ENCODE assay signal across 8 mouse cellular contexts in the genomic region with DNA sequence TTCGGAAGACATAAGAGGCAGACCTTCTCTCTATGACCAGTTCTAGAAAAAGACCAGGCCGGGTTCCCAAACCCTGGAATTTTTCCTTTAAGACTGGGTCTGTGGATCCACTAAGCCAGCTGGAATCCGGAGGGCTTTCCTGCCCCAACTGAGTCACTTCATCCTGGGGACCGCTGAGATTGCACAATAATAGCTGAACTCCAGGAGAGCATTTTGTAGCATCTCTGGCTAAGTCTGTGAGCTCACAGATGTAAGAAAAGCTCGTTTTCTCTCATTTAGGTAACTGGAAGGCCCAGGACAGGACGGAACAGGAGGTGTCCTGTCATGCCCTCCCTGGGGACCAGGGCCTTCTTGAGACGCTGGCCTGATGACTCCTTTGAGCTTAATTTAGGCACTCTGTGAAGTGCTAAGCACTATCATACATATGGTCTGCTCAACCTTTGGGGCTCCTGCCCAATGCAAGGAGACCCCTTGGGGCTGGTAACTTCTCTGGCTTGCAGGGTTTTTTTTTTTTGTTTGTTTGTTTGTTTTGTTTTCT. TPM values are rescaled to one million over a fixed set of nuclear protein-coding genes. Genes with fewer than 3 reads are reported as not detected.
DNase-seq lines count a peak whose midpoint lies in the region; ATAC-seq and TF ChIP-seq lines count a peak whose summit lies in the region.

No protein-coding gene starts in this region.

- no peaks in the 10 kb centered on the region for H3K27me3 ChIP-seq in cerebellum, adult 2 months (ENCODE audit: control insufficient read depth, insufficient read depth, low read length)
- no peaks in the 10 kb centered on the region for H3K27me3 ChIP-seq in intestine, embryonic 16.5 days (replicated peaks; ENCODE audit: control insufficient read depth, insufficient read depth, low read length)
- no peaks in the 10 kb centered on the region for H3K27me3 ChIP-seq in stomach, embryonic 14.5 days (ENCODE audit: control insufficient read depth, insufficient read depth, low read length)

- H3K4me3 ChIP-seq in cerebellum, adult 2 months (replicated peaks; ENCODE audit: insufficient read depth, low read depth, low read length) = no peak overlapping the region
- H3K4me3 ChIP-seq in intestine, embryonic 16.5 days (ENCODE audit: low read length) = no peak overlapping the region
- no peak overlapping the region for H3K4me3 ChIP-seq in stomach, embryonic 14.5 days (ENCODE audit: low read depth, low read length)

- H3K27ac ChIP-seq in cerebellum, adult 2 months (ENCODE audit: insufficient read depth, low read length) = 0 out of 2 replicates have a peak overlapping the region, but pooled peaks have one; percentile 38
- peak overlapping the region; percentile 38; the same call in 1 of the 2 replicates for H3K27ac ChIP-seq in intestine, embryonic 16.5 days (ENCODE audit: low read length)
- no peak overlapping the region; the same call in 1 of the 2 replicates for H3K27ac ChIP-seq in stomach, embryonic 14.5 days (ENCODE audit: low read length)

- H3K4me1 ChIP-seq in cerebellum, adult 2 months (ENCODE audit: control insufficient read depth, insufficient read depth, low read length) = peaks cover 46% of the 10 kb centered on the region
- peaks cover 26% of the 10 kb centered on the region for H3K4me1 ChIP-seq in intestine, embryonic 16.5 days (ENCODE audit: control insufficient read depth, insufficient read depth, low read length)
- peaks cover 19% of the 10 kb centered on the region for H3K4me1 ChIP-seq in stomach, embryonic 14.5 days (ENCODE audit: control insufficient read depth, insufficient read depth, low read length)

- H3K36me3 ChIP-seq in intestine, embryonic 16.5 days (ENCODE audit: control insufficient read depth, insufficient read depth, low read length) = no peaks in the 10 kb centered on the region
- H3K36me3 ChIP-seq in stomach, embryonic 14.5 days (ENCODE audit: control insufficient read depth, insufficient read depth, low read length) = no peaks in the 10 kb centered on the region

- no peak for ATAC-seq in intestine, embryonic 16.5 days
- no peak for ATAC-seq in stomach, embryonic 14.5 days (ENCODE audit: insufficient number of reproducible peaks, insufficient read depth, low FRiP score, low read depth)

- TF ChIP-seq POLR2A in cerebellum, adult 2 months (IDR thresholded peaks at IDR 0.05; ENCODE audit: borderline replicate concordance, insufficient read depth, low read length) = no peak

- 19% methylated on average over 7 of the region's 7 CpGs for WGBS in cerebellum, adult 2 months
- WGBS in intestine, embryonic 16.5 days = 36% methylated on average over 7 of the region's 7 CpGs
- 34% methylated on average over 7 of the region's 7 CpGs for WGBS in stomach, embryonic 14.5 days

- TF ChIP-seq CTCF in cerebellum, adult 2 months (IDR thresholded peaks at IDR 0.05; ENCODE audit: borderline replicate concordance, insufficient read depth, low read depth, low read length) = no peak

- no peak overlapping the region for H3K9ac ChIP-seq in intestine, embryonic 16.5 days (ENCODE audit: low read depth, low read length)
- no peak overlapping the region for H3K9ac ChIP-seq in stomach, embryonic 14.5 days (replicated peaks; ENCODE audit: low read depth, low read length)

- 0 out of 2 replicates have a peak overlapping the region, but pooled peaks have one; percentile 63 for H3K4me2 ChIP-seq in intestine, embryonic 16.5 days (ENCODE audit: low read depth, low read length)
- H3K4me2 ChIP-seq in stomach, embryonic 14.5 days (replicated peaks; ENCODE audit: low read depth, low read length) = peak overlapping the region; percentile 42; the same call in 1 of the 2 replicates

- no peaks in the 10 kb centered on the region for H3K9me3 ChIP-seq in intestine, embryonic 16.5 days (ENCODE audit: control insufficient read depth, low read length)
- H3K9me3 ChIP-seq in stomach, embryonic 14.5 days (ENCODE audit: control insufficient read depth, low read depth, low read length) = no peaks in the 10 kb centered on the region

- no peak for DNase-seq in cerebellum, adult 2 months
- no peak for DNase-seq in cerebellum, adult 9-11 months
- DNase-seq in urinary bladder, postnatal 36 days (ENCODE audit: low spot score in 2 of 2) = peak; percentile 32 to 42
- DNase-seq in urinary bladder, postnatal 4 days (ENCODE audit: low spot score in 2 of 2) = no peak
- no peak for DNase-seq in ovary, adult 18-20 months (ENCODE audit: low spot score)
- no peak for DNase-seq in layer of hippocampus, adult 9-11 months

RNA-seq across cellular contexts. Expression of gene Abcg1, which starts 16.6 kb away (rescaled TPM):
- 41.4 and 42.8 TPM in 2 replicates for polyA plus RNA-seq in cerebellum, adult 2 months (2012; rRNA removed)
- 5.4 and 5.6 TPM in 2 replicates for polyA plus RNA-seq in intestine, embryonic 16.5 days (2015; fragmentation: Nextera tagmentation; extraction: Ambion mirVana)
- 5.9 and 6.6 TPM in 2 replicates for polyA plus RNA-seq in stomach, embryonic 14.5 days (2014; fragmentation: Nextera tagmentation; extraction: Ambion mirVana)

RNA-seq across cellular contexts. Expression of gene Tff3, which starts 55.3 kb away (rescaled TPM):
- 0.77 and 1.2 TPM in 2 replicates for polyA plus RNA-seq in cerebellum, adult 2 months (2012; rRNA removed)
- polyA plus RNA-seq in intestine, embryonic 16.5 days (2015; fragmentation: Nextera tagmentation; extraction: Ambion mirVana) = 1,304 and 1,371 TPM in 2 replicates
- polyA plus RNA-seq in stomach, embryonic 14.5 days (2014; fragmentation: Nextera tagmentation; extraction: Ambion mirVana) = 21.9 and 22.6 TPM in 2 replicates

Comparison
In these comparisons a context has a peak if more than half of its experiments do, and no peak if none do; other contexts are left out.
1. DNase-seq: peak in urinary bladder, postnatal 36 days (2 of 2); none in cerebellum, adult 2 months (0 of 2), cerebellum, adult 9-11 months (single experiment), urinary bladder, postnatal 4 days (0 of 2), ovary, adult 18-20 months (single experiment) and layer of hippocampus, adult 9-11 months (single experiment).
2. RNA of gene Tff3, which starts 55.3 kb away (polyA plus RNA-seq): 1,304 to 1,371 TPM in intestine, embryonic 16.5 days; 21.9 to 22.6 TPM in stomach, embryonic 14.5 days and 0.77 to 1.2 TPM in cerebellum, adult 2 months; every median in the first group is over 10 times any median in the second.